Mouse (Mus musculus) T-helper 2 cell (primary cell): ENCODE results near the gene Sacs.

ENCODE experiments used
- in situ Hi-C: fragments of 300-600 bp; cut with MboI, MseI; formaldehyde crosslinking; loops from one replicate; pipeline ENCODE4 v1.15.1; 2025; ENCODE audit warnings: high pct_unique_total_duplicates

The Sacs gene

DNA sequence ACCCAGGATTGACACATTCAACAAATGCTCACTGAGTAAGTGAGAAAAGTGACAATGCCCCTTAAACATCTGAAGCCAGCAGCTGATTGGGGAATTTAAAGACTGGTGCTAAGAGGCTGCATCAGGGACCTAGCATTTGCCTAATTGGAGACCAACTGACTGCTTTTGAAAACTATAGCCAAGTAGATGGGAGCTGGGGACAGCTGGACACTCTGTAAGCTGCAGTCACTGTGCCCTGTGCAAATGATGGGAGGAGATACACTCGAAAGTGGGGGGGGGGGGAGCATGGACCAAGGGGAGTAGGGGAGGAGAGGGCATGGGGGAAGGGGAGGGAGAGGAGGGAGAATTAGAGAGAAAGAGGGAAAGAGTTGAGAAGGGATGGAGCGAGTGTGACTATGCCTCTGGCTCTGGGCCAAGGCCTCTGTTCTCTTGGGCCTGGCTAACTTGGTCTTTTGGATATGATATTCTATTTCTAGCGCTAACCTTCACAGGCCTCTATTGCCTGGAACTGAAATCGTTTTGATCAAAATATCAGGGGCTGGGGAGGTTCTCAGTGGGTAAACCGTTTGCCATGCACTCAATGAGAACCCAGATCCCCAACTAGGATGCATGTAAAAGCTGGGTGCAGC, 97.7 kb downstream of the Sacs start:
- in situ Hi-C loops = no loop called here

DNA sequence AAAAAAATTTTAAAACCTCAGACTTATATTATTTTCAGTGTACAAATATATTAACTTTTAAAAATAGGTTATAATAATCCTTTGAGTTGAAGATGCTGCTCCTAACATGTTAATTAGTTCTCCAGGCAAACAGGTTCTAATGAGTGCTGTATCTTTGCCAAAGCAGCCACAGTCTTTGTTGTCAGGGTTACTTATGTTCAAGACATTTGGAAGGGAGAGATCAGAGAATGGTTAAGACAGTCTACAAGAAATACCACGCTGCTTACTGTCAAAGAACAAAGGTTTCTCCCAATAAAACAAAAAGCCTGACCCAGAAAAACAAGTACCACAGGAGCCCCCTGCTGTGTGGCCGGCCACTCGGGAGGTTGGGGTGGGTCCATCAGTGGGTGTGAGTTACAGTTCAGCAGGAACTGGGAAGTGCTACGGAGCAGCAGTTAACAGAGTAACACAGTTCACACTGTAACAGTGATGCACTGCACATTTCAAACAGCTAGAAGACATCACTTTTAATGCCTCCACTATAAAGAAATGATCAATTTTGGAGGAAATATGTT, 98.9 kb downstream of the Sacs start:
- in situ Hi-C loops = no loop called here

DNA sequence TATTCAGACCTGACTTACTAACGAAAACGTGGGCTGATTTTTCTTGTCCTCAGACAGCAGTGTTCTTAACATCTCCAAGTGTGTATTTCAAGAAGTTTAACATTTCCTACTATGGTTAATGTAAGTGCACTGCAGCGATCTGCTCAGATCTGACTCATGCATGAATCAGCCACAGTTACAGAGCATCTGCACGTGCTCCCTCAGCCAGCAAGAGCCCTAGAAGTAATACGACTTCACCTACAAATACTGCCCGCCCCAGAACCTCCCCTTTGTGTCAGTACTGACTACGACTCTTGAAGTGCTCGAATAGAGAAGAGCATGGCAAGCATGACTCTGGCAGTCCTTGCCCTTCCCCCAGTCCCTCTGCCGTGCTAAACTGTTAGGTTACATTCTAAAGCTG, 100.5 kb downstream of the Sacs start:
- in situ Hi-C loops = no loop called here

DNA sequence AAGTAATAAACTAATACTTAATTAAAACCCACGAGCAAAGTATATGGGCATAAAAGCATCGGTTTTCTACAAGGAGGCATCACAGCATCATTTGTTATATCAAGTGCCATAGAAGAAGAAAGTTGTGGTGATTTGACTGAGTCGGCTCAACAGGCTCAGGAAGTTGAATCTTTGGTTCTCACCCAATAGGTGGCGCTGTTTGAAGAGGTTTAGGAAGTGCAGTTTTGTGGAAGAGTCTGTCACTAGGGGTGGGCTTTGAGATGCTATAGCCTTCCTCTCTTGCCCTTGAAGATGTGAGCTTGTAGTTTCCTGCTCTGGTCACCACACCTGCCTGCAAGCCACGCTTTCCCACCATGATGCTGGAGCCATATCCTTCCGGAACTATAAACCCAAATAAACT, 104.4 kb downstream of the Sacs start:
- in situ Hi-C loops = no loop called here

DNA sequence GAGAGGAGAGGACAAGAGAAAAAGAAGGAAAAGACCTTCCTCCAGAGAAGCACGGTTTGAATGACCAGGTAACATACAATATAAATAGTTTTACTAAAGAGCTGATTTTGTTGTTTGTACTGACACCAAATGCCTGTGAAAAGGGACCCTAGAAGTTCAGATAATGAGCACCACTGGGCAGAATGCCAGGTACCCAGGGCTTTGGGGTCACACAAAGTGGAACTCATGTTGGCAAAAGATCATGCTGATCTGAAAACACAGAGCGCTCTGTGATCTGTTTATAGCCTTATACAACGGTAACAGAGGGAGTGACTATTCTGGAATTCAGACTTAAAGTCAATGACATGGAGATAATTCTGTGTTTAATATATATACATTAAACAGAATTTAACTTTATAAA, 108.2 kb downstream of the Sacs start:
- in situ Hi-C loops = no loop called here

DNA sequence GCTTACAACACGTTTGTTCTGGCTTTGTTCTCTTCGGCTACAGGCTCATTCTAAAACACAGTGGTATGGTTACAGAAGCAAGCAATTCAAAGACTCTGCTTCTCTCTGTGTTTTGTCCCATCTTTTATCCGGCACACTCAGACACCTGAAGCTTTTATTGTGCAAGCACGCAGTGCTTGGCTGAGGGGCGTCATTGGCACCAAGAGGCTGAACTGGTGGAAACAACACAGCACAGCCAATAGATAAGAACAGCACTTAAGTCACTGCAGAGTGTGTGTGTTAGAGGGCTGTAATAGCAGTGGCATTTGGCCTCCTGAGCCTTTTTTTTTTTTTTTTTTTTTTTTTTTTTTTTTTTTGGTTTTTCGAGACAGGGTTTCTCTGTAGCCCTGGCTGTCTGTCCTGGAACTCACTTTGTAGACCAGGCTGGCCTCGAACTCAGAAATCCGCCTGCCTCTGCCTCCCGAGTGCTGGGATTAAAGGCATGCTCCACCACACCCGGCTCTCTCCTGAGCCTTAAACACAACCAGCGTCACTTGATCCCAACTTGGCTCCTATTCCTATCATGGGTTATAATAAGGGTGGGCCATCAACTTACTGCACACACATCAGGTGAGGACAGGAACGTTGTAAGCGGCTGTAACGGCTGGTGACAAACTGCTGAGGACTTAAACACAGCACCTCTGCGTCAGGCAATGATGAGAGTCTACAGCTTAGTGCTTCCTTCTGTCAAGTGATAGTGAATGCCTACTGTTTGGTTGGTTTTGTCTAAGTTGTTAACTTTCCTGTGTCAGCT, 114.5 kb downstream of the Sacs start:
- in situ Hi-C loops = no loop called here

DNA sequence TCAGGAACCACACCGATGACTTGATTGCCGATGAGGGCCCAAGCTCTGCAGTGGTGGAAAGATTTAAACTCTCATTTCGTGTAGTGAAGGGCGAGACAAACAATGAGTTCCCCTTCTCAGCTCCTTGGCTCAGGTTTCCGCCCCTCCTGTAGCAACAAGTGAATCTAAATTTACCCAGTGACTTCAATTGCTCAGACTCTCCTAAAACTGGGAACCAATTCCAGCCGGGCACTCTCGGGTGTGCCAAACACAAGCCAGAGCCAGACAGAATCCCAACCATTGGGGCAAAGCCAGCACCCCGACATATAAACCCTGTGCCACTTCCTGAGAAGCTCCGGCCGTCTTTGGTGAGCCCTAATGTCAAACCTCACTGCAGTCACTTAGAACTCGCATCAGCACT, 120.1 kb downstream of the Sacs start, which contains the start of gene Sgcg:
TSS of gene Sgcg (minus strand) at position 139 of the 400 bp plus-strand sequence.
- in situ Hi-C loops = no loop called here

DNA sequence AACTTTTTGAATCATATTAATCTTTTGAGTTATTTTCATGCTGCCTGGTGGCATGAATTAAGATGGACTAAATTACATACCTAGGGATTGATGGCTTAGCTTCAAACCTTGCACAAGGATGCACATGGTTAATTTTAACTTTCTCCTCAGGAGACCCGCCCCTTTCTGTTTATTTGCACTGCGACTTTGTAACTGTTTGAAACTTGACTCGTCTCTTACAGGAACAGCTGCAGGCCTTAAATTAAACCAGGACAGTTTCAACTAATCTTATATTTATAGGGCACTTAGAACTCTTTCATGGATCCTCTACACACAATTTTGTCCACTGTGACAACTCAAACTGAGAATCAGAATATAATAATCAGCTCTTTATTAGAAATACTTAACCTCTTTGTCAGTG, 120.8 kb downstream of the Sacs start:
- in situ Hi-C loops = no loop called here

DNA sequence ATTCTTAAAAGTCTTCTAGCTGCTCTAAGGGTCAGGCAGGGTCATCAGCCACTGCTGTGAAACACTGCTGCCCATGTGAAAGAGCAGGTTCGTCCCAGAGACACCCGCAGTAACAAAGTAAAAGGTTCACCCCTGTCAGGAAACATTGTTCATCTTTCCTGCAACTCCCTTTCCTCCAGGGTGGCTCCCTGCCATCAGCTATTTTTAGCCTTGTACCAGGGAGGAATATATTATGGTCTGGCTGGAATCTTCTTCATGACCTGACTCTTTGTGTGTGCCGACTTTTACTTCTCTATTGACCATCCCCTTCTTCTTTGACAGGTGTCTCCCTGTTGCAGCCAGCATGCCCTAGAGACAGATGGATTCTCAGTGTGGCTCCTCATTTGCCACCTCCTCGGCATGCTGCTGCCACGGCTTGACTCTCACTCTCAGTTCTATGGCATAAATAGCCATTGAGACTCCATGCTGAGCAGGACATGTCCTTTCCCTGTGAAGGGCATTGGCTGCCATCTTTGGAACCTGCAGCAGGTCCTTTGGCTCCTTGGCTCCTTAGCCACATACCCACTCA, 129.7 kb downstream of the Sacs start:
- in situ Hi-C loops = no loop called here

DNA sequence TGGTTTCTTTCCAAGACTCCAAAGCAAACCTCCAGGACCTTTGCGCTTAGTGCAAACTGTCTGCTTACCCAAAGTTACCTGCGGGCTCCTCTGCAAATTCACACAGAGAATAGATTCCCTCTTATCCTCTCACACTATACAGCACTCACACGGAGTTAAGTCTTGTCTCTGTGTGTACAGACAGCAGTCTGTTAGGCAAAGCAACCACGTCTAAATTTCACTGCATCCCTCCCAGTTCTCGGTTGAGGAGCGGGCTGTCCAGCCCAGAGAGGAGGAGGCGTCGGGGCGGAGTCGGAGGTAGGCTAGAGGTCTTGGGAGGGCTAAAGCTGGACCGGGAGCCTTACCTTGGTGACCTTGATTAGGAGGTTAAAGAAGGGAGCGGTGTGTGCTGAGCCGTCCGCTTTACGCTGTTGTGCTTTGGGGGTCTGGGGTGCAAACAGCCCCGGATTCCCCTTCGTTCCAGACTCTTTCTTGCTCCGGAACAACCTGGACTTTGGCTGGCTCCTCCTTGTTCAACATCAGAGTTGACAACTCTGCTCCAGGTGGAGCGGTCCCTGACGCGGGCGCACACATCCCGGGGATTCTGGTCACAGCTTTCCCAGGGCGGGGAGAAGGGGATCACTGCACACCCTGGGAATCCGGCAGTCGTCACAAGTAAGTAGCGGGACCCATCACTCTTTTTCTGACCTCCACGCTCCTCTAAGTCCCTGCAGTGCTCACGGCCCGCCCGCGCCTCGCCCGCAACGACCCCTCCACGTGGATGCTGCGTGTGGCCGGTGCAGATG, 136.3 kb downstream of the Sacs start:
- in situ Hi-C loops = no loop called here

DNA sequence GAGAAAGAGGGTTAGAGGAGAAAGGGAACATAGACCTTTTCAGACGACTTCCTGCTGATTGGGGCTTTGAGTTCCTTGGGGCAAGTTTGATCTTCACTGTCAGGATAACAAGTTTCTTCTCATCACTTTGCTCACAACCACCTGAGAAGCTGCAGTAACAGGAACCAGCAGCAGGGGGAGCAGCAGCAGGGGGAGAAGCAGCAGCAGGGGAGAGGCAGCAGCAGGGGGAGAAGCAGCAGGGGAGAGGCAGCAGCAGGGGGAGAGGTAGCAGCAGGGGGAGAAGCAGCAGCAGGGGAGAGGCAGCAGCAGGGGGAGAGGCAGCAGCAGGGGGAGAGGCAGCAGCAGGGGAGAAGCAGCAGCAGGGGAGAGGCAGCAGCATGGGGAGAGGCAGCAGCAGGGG, 139.0 kb downstream of the Sacs start:
- in situ Hi-C loops = no loop called here

DNA sequence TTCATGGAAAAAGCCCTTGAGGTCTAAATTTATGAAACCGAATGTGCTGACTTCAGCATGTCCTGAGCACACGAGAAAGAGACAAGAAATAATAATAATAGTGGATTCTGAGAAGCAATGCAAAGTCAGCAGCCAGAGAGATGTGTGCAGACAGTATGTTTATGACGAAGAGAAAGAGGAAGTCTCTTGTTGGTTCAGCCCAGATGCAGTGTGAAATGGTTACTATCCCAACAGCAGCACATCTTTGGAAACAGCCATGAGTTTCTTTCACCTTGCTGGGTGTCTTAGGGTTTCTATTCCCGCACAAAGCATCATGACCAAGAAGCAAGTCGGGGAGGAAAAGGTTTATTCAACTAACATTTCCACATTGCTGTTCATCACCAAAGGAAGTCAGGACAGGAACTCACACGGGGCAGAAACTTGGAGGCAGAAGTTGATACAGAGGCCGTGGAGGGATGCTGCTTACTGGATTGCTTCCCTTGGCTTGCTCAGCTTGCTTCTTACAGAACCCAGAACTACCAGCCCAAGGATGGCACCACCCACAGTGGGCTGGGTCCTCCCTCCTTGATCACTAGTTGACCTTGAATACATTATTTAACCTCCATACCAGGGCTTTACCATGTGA, 140.5 kb downstream of the Sacs start:
- in situ Hi-C loops = no loop called here

DNA sequence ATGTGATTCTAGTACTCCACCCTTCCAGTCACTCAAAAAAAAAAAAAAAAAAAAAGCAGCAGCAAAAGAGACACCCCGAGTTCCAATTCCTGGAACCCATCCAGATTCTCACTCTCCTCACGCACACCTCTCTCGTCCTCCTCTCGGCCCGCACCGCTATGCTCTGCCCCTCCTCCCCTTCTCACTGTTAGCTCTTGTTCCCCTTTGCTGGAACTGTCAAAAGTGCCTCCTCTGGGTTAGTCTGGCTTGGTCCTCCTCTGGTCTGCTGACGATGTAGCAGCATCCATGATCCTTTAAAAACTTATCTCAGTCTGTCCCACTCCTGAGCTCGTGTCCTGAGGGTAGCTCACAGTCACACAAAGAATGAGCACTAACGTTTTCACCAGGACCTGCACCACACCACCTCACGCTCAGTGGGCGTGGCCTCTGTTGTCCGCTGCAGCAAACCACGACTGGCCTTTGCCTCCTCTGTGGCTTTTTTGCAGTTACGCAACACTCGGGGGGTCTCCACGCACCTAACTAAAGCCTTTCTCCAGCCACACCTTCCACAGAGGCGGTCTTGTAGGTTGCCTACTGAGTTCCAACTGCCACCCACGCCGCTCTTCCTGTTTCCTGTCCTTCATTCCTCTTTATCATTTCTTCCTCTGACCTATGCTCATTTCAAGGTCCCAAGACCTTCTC, 150.5 kb downstream of the Sacs start:
- in situ Hi-C loops = loop anchor here (10.0 kb wide), 1 partner anchor 654 kb away; the partner anchor contains the start of gene Spata13
